Mouse (Mus musculus) lung, adult 2 months (tissue): ENCODE results near the gene Deup1.

Experiments used
- CTCF ChIP-seq: fragments of 200-500 bp; IDR thresholded peaks from 2 replicates; pipeline ENCODE4 v1.5.1; 2011; ENCODE audit warnings: mild to moderate bottlenecking, low read length, control low read depth; ENCODE audit not compliant: insufficient read depth
- POLR2A ChIP-seq: fragments of 200-500 bp; IDR thresholded peaks from 2 replicates; pipeline ENCODE4 v1.6.1; 2011; ENCODE audit warnings: low read depth, mild to moderate bottlenecking, control low read depth, low read length, borderline replicate concordance; ENCODE audit errors: extremely low read depth

DNA sequence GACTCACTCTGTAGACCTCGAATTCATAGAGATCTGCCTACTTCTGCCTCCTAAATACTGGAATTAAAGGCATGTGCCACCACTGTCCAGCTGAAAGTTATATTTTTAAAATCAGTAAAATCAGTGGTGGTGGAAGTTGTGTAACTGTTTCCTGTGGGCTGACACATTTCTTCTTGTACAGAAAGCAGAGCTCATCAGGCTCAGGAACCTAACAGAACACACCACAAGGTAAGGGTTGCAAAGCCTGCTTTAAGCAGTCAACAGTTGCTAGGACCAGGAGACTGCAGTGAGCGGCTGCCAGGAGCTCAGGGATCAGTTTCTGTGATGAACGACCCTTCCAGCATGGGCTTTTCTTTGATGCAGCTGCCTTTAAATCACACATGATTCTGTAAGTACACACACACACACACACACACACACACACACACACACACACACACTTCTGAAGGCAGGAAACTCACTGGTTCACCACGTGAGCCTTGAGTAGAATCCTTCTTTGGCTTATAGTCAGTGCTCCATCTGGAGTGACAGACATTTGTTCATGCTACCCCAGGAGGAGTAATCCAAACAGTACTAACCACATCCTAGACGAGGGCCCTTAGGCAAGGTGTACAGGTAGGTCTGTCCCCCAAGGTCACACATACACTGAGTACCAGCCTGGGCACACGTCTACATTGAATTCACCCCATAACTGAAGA, 40.4 kb downstream of the Deup1 start:
- TF ChIP-seq CTCF (no peak), POLR2A (no peak)
